Mouse (Mus musculus): ENCODE data around the gene Apol6.

DNA sequence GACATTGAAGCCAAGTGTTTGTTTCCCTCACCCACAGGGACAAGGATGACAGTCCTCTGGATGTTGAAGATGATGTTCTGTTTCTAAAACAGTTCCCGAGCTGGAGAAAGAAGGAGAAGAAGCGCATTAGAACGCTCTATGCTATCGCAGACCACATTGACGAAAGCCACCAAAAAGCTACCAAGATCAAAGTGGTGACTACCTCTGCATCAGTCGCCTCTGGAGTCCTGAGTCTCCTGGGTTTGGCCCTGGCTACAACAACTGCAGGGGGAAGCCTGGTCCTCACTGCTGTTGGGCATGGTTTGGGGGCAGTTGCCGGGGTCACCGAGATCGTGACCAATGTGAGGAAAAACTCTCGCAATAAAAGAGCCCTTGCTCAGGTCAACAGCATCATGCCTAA is 6.0 kb downstream of the Apol6 start, which contains the start of gene Mb:
- TF ChIP-seq POLR2A (IDR thresholded peaks at IDR 0.05; ENCODE audit: control insufficient read depth, extremely low read depth, insufficient read depth, low read length, poor library complexity) (no peak), CTCF (IDR thresholded peaks at IDR 0.05; ENCODE audit: borderline replicate concordance, control insufficient read depth, extremely low read depth, insufficient read depth, low read length, poor library complexity) (no peak)

All from thymus, adult 2 months (tissue).